Mouse (Mus musculus): Measurements from ENCODE around the gene Cmya5. TPM values are rescaled to one million over a fixed set of nuclear protein-coding genes. Genes with fewer than 3 reads are reported as not detected.
A peak's percentile ranks its signal among the peaks of the same experiment; 100 is the strongest.
"Not testable (repeated sequence)": the region's sequence is repeated elsewhere in the genome, so short reads cannot be mapped to it uniquely, and the experiment has no call there.

Gene Cmya5
- 0.04 TPM in 1 of 2 replicates, not detected in the other for polyA plus RNA-seq (2011; ENCODE audit: insufficient read depth, insufficient read length, low read depth, missing spikeins)

- H3K9me3 ChIP-seq (replicated peaks; ENCODE audit: control insufficient read depth, insufficient read depth, low read length, poor library complexity, severe bottlenecking) = no peaks in the 10 kb centered on the region
- H3K4me3 ChIP-seq (ENCODE audit: low read depth, low read length) = peak within 1 kb of the TSS; percentile 54
- peaks cover 2% of the 10 kb centered on the region; the same call in 1 of the 2 replicates for H3K36me3 ChIP-seq (ENCODE audit: control insufficient read depth, insufficient read depth, low read length, poor library complexity, severe bottlenecking)
- H3K9ac ChIP-seq (ENCODE audit: low read depth, poor library complexity, severe bottlenecking) = 0 out of 2 replicates have a peak within 1 kb of the TSS, but pooled peaks have one; percentile 12
- TF ChIP-seq POLR2A (IDR thresholded peaks at IDR 0.05; ENCODE audit: insufficient read depth, low read length) = no peak
- no peak for TF ChIP-seq EP300 (IDR thresholded peaks at IDR 0.05; ENCODE audit: insufficient read depth, low read depth, low read length)
- TF ChIP-seq CTCF (IDR thresholded peaks at IDR 0.05; ENCODE audit: low read depth, low read length) = no peak
- H3K27me3 ChIP-seq (ENCODE audit: control insufficient read depth, insufficient read depth, low read length, poor library complexity, severe bottlenecking) = no peaks in the 10 kb centered on the region
- no peak within 1 kb of the TSS for H3K27ac ChIP-seq (ENCODE audit: insufficient read depth, low read length)
- H3K4me1 ChIP-seq (ENCODE audit: control insufficient read depth, insufficient read depth, low read length) = no peaks in the 10 kb centered on the region
Measured at GRCm38 (mm10) chr13:93144336-93145167, at the start of gene Cmya5. TSS of gene Cmya5 (minus strand) at chr13:93144724.

GRCm38 (mm10) chr13:93192646-93193026, 48.1 kb upstream of the Cmya5 start:
- Histone ChIP-seq H3K4me1 (ENCODE audit: control insufficient read depth, insufficient read depth, low read length) (no peaks in the 10 kb centered on the region), H3K9me3 (replicated peaks; ENCODE audit: control insufficient read depth, insufficient read depth, low read length, poor library complexity, severe bottlenecking) (no peaks in the 10 kb centered on the region), H3K4me3 (ENCODE audit: low read depth, low read length) (peak overlapping the region; percentile 61), H3K9ac (ENCODE audit: low read depth, poor library complexity, severe bottlenecking) (peak overlapping the region; percentile 64; the same call in 1 of the 2 replicates), H3K36me3 (ENCODE audit: control insufficient read depth, insufficient read depth, low read length, poor library complexity, severe bottlenecking) (no peaks in the 10 kb centered on the region; the same call in 1 of the 2 replicates), H3K27ac (ENCODE audit: insufficient read depth, low read length) (peak overlapping the region; percentile 76), H3K27me3 (ENCODE audit: control insufficient read depth, insufficient read depth, low read length, poor library complexity, severe bottlenecking) (no peaks in the 10 kb centered on the region)
- TF ChIP-seq POLR2A (IDR thresholded peaks at IDR 0.05; ENCODE audit: insufficient read depth, low read length) = no peak

- H3K27ac ChIP-seq (ENCODE audit: insufficient read depth, low read length) = peak within 1 kb of the TSS; percentile 76
- peak within 1 kb of the TSS; percentile 92 for H3K4me3 ChIP-seq (ENCODE audit: low read depth, low read length)
- H3K9me3 ChIP-seq (replicated peaks; ENCODE audit: control insufficient read depth, insufficient read depth, low read length, poor library complexity, severe bottlenecking) = no peaks in the 10 kb centered on the region
- H3K27me3 ChIP-seq (ENCODE audit: control insufficient read depth, insufficient read depth, low read length, poor library complexity, severe bottlenecking) = no peaks in the 10 kb centered on the region
- peak within 1 kb of the TSS; percentile 87 for H3K9ac ChIP-seq (ENCODE audit: low read depth, poor library complexity, severe bottlenecking)
- TF ChIP-seq CTCF (IDR thresholded peaks at IDR 0.05; ENCODE audit: low read depth, low read length) (no peak), POLR2A (IDR thresholded peaks at IDR 0.05; ENCODE audit: insufficient read depth, low read length) (peak; percentile 90), EP300 (IDR thresholded peaks at IDR 0.05; ENCODE audit: insufficient read depth, low read depth, low read length) (peak; percentile 48; the same call in 1 of the 2 replicates)
- no peaks in the 10 kb centered on the region; the same call in 1 of the 2 replicates for H3K36me3 ChIP-seq (ENCODE audit: control insufficient read depth, insufficient read depth, low read length, poor library complexity, severe bottlenecking)
- no peaks in the 10 kb centered on the region for H3K4me1 ChIP-seq (ENCODE audit: control insufficient read depth, insufficient read depth, low read length)
Measured at GRCm38 (mm10) chr13:93191831-93192645, 47.5 kb upstream of the Cmya5 start, which contains the start of gene Tent2. TSS of gene Tent2 (minus strand) at chr13:93192385.

- no peak overlapping the region for H3K27ac ChIP-seq (ENCODE audit: insufficient read depth, low read length)
- H3K9me3 ChIP-seq (replicated peaks; ENCODE audit: control insufficient read depth, insufficient read depth, low read length, poor library complexity, severe bottlenecking) = no peaks in the 10 kb centered on the region
Measured at GRCm38 (mm10) chr13:93189416-93189815, 44.9 kb upstream of the Cmya5 start.

GRCm38 (mm10) chr13:93188738-93189137, 44.2 kb upstream of the Cmya5 start:
- Histone ChIP-seq H3K9ac (ENCODE audit: low read depth, poor library complexity, severe bottlenecking) (no peak overlapping the region), H3K27ac (ENCODE audit: insufficient read depth, low read length) (no peak overlapping the region)

More at GRCm38 (mm10) chr13:93189416-93189815, 44.9 kb upstream of the Cmya5 start:
- TF ChIP-seq POLR2A (IDR thresholded peaks at IDR 0.05; ENCODE audit: insufficient read depth, low read length) = no peak
- H3K9ac ChIP-seq (ENCODE audit: low read depth, poor library complexity, severe bottlenecking) = no peak overlapping the region
- peaks cover 2% of the 10 kb centered on the region for H3K36me3 ChIP-seq (ENCODE audit: control insufficient read depth, insufficient read depth, low read length, poor library complexity, severe bottlenecking)
- H3K4me1 ChIP-seq (ENCODE audit: control insufficient read depth, insufficient read depth, low read length) = no peaks in the 10 kb centered on the region
- H3K27me3 ChIP-seq (ENCODE audit: control insufficient read depth, insufficient read depth, low read length, poor library complexity, severe bottlenecking) = no peaks in the 10 kb centered on the region
- H3K4me3 ChIP-seq (ENCODE audit: low read depth, low read length) = no peak overlapping the region

GRCm38 (mm10) chr13:93187792-93188191, 43.3 kb upstream of the Cmya5 start:
- not testable (repeated sequence) for H3K4me1 ChIP-seq (ENCODE audit: control insufficient read depth, insufficient read depth, low read length); H3K9ac ChIP-seq (ENCODE audit: low read depth, poor library complexity, severe bottlenecking); H3K4me3 ChIP-seq (ENCODE audit: low read depth, low read length); H3K27ac ChIP-seq (ENCODE audit: insufficient read depth, low read length); H3K36me3 ChIP-seq (ENCODE audit: control insufficient read depth, insufficient read depth, low read length, poor library complexity, severe bottlenecking); H3K9me3 ChIP-seq (replicated peaks; ENCODE audit: control insufficient read depth, insufficient read depth, low read length, poor library complexity, severe bottlenecking); H3K27me3 ChIP-seq (ENCODE audit: control insufficient read depth, insufficient read depth, low read length, poor library complexity, severe bottlenecking)

More at GRCm38 (mm10) chr13:93188738-93189137, 44.2 kb upstream of the Cmya5 start:
- no peaks in the 10 kb centered on the region for H3K27me3 ChIP-seq (ENCODE audit: control insufficient read depth, insufficient read depth, low read length, poor library complexity, severe bottlenecking)
- H3K4me3 ChIP-seq (ENCODE audit: low read depth, low read length) = no peak overlapping the region
- TF ChIP-seq EP300 (IDR thresholded peaks at IDR 0.05; ENCODE audit: insufficient read depth, low read depth, low read length) (no peak), CTCF (IDR thresholded peaks at IDR 0.05; ENCODE audit: low read depth, low read length) (no peak), POLR2A (IDR thresholded peaks at IDR 0.05; ENCODE audit: insufficient read depth, low read length) (no peak)
- H3K36me3 ChIP-seq (ENCODE audit: control insufficient read depth, insufficient read depth, low read length, poor library complexity, severe bottlenecking) = peaks cover 2% of the 10 kb centered on the region
- H3K4me1 ChIP-seq (ENCODE audit: control insufficient read depth, insufficient read depth, low read length) = no peaks in the 10 kb centered on the region
- no peaks in the 10 kb centered on the region for H3K9me3 ChIP-seq (replicated peaks; ENCODE audit: control insufficient read depth, insufficient read depth, low read length, poor library complexity, severe bottlenecking)

All from ES-Bruce4 (cell line).